Mouse (Mus musculus): ENCODE measurements around the gene Rnf144a.

DNA sequence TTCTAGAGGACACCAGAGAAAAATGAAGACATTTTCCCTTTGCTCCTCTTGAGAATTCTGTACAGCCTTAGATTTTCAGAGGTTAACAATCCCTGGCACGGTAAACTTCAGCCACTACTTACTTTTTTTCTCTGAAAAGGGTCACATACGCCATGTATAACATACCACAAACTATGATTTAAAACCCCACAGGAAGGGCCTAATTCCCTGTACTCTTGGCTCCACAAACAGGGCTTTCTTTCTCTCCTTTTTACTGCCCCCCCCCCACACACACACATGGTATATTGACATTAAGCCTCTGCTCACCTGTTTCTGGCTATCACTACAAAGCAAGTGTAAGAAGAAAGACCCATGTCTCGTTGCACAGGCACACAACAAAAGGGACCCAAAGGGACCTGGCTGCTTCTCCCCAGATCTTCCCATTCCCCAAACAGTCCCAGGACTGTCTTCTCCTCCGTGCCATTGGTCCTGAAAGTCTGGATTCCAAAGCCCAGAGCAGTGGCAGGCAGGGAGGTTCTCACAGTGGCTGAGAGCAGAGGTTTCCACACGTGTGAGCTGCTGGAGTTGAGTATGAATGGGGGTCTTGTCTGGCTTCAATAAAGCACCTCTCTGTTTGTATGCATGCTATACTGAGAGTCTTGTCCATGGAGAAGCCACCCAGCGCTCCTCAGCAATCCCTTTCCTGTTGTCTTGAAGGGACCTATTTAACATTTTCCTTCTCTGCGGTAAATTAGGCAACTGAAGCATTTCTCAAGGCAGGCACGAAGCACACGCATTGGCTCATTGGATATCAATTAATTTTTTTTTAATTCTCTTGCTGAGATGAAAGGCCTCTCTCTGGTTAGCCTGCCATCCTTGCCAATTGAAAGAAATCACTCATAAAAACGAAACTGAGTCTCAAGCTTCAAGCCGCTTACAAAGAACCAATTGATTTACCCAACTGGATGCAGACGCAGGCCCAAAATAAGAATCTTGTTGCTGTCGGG lies 20.3 kb downstream of the Rnf144a start:
- TF ChIP-seq CTCF (IDR thresholded peaks at IDR 0.05; ENCODE audit: low read depth, low read length): no peak
- no peak for TF ChIP-seq POLR2A (IDR thresholded peaks at IDR 0.05; ENCODE audit: extremely low read depth, insufficient read depth, low read length)
